Mouse (Mus musculus): ENCODE measurements around the gene Chrna1. TPM values are rescaled to one million over a fixed set of nuclear protein-coding genes. Genes with fewer than 3 reads are reported as not detected.

Chrna1 gene
- not detected for polyA plus RNA-seq (2017; shearing (Covaris generic))

GRCm38 (mm10) chr2:73580166-73580565, at the start of gene Chrna1:
Chrna1 (minus strand) TSS chr2:73580338.
- no peak for ATAC-seq

GRCm38 (mm10) chr2:73618486-73619052, 38.4 kb upstream of the Chrna1 start:
- ATAC-seq, result no peak

- no peak for ATAC-seq
These were observed 36.4 kb upstream of the Chrna1 start for GRCm38 (mm10) chr2:73616434-73617057.

- ATAC-seq, result no peak
These were observed 35.3 kb upstream of the Chrna1 start for GRCm38 (mm10) chr2:73615456-73615855.

DNA sequence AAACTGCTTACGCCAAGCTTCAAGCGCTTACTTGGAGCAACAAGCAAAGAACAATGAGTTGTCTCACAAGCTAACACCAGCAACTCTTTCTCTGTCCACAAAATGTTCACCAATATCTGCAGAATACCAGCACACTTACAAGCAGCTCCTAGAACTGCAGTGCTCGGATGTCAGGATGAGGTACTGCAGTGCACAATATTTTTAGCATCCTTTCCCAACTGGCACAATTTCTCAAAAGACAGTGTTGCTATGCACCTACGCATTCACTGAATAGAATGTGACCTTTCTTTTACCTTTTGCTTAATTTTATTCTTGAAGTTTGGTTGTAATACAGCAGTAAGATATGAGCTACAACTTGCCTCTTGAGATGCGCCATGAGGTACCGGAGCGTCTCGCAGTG, 34.2 kb upstream of the Chrna1 start:
- ATAC-seq, result no peak

DNA sequence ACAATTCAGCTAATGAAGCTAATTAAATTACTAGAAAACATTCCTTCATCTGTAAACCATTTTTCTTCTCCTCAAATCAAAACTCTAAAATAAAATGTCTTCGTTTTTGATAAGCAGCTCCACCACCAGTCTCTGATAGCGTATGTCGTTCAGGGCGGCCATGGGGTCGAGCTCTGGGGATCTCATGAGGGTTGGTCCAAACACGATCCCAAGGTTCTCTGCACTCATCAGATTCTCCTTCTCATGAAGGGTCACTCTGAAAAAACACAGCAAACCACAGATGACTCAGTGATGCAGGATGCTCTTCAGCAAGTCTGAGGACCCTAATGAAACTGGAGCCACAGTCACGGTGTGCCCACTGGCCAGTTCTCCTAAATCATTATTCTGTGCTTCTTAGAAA, 32.8 kb upstream of the Chrna1 start:
- no peak for ATAC-seq

DNA sequence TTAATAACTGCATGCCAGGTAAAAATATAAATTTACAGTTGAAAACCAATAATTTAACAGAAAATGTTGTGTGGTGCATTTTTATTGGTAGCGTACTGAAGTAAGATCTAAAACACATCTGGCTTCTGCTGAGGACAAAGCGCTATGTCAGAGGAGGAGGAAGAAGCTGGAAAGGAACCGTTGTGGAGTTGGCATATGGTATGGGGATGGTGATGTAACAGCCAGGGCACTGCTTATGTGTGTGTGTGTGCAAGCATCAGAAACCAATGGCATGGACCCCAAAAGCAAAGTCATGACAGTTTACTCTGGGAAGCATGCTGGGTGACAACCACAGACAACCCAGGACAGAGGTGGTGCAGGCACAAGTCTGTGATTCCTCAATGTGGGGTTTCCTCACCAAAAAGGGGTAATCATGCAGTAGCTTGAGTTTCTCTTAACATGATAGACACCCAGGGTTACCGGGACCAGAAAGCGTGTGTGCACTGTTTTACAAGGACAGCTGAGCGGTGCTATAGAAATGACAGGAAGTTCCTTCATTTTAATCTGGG, 32.3 kb upstream of the Chrna1 start:
- ATAC-seq, result no peak

DNA sequence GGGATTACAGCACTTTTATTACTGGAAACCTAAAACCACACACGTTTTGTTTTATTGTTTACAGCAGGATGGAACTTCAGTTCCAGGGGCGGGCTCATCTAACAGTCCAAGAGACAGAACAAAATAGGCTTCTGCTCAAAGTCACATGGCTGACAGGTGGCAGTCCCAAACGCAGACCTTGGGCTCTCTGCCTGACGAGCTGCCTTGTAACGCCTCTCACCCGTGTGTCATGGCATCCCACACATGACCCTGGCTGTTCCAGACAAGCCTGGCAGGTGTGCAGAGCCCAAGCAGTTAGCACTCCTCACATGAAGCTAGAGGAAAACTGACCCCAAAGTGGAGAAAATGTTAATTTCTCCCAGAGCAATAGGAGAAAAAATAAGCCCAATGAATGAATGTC, 31.7 kb upstream of the Chrna1 start:
- ATAC-seq, result no peak

DNA sequence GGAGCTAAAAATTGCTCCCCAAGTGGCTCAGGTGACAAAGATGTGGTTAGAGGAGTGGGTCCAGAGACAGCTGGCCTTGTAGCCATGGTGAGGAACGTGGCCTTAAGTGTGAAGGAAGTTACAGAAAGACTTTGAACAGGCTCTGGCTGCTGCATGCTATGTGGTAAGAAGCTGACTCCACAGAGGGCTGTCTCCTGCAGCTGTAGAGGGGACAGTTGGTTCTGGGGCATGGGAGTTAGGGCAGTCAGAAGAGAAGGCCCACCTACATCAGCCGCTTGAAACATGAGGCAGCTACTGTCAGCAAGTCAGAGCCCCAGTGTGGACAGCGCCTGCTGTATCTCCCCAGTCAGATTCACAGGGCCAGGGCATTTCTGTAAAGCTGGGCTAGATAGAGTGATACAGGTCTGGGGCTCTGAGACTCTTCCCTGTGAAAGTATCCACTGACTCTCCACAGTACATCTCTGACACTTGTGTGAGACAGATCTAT, 29.6 kb upstream of the Chrna1 start:
- ATAC-seq, result no peak

DNA sequence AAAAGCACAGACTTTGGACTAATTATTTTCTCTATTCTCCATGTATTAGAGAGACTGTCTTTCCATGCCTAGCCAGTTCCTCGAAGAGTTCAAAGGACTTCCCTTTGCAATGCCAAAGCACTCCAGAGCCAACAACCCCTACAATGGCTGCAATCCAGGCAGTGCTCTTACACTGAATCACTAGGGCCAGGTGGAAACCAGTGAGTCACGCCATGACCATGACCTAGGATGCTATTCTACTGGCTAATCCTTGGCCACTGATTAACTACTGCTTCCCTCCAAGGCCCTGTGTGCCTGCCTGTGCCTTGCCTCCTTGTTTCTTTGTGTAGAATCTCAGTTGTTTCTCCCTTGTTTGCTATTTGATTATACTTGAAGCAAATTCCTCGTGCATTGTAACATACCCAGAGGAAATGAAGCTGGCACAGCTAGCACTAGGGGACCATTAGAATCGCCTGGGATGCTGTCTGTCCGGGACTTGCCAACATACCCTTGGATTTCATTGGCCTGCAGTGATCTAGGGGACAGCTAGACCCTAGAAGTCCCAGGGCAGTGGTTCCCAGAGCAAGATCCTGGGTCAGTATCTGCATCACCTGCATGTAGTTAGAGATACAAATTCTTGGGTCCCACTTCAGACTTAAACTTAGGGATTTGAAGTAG, 29.1 kb upstream of the Chrna1 start:
- ATAC-seq, result no peak

DNA sequence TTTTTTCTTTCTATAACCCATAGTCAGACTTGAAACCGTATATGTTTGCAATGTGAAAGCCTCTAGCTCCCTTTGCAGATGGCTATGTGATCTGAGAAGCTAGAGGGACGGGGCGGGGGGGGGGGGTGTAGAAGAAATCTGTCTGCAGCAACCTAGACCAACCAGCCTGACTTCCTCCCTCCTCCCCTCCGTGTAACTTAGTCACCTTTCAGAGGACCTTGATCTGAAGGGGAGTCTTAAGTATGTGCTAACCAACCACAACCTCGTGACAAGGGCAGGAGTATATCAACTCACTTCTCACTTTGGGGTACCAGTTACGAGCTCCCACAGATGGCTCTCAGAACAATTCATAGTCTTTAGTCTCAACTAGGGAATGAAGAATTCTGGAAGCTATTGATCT, 28.3 kb upstream of the Chrna1 start:
- no peak for ATAC-seq

DNA sequence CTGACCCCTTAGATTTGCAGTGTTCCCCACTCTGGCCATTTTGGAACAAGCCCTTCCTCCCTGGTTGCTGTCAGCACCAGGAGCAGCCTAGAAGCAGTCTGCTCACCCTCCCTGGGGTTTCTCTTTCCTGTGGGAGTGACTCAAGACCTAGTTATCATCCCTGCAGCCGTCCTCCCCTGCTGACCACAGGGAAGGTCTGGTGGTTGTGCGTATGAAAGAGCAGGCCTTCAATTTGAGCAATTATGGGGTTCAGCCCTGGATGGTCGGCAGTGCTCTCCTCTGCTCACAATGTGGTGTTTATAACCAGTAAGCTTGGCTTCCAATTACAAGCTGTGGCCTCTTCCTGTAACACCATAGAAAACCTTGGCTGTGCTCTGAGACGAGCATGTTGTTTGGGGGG, 27.5 kb upstream of the Chrna1 start:
- ATAC-seq, result no peak

- ATAC-seq, result no peak
These were observed 27.0 kb upstream of the Chrna1 start for GRCm38 (mm10) chr2:73607146-73607545.

GRCm38 (mm10) chr2:73606616-73607015, 26.5 kb upstream of the Chrna1 start:
- no peak for ATAC-seq

- peak; percentile 77 for ATAC-seq
These were observed 24.9 kb upstream of the Chrna1 start for GRCm38 (mm10) chr2:73605077-73605476.

GRCm38 (mm10) chr2:73604579-73604978, 24.4 kb upstream of the Chrna1 start:
- ATAC-seq, result no peak

DNA sequence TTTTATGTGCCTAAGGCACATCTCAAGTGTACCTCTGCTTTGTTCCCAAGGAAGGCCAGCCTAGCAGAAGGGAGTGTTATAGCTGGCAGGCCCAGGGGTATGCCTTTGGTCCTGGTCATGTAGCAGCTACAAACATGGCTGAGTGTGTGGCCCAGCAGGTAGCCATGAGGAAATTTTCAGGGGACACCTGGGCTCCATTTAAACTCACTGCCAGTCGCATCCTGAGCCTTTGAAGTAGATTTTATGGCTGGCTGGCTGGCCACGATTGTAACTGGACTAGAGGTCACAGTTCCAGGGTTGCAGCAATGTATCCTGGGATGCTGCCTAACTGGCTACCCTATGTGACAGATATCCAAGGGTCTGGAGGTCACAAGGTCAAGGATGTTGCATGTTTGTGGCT, 20.5 kb upstream of the Chrna1 start:
- no peak for ATAC-seq

- ATAC-seq, result peak; percentile 10
These were observed 17.6 kb upstream of the Chrna1 start for GRCm38 (mm10) chr2:73597772-73598171.

DNA sequence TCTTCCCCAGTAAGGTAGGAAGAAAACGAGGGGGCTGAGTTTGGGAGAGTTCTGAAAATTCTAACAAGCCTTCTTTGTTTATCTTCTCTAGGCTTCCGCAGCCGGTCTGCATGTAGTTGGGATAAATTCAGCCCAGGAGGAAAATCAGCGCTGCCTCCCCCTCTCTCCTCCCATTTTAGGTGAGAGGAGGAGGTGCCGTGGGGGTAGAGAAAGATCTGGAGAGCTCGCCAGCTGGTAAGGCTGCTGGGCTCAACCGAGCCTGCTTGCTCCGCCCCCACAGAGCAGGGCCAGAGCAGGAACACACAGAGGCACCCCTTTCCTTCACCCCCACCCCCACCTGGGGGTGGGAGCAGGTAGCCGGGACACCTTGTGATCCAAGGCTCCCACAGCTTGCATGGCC, 16.6 kb upstream of the Chrna1 start:
- ATAC-seq, result no peak

- no peak for ATAC-seq
These were observed 16.2 kb upstream of the Chrna1 start for GRCm38 (mm10) chr2:73596326-73596725.

DNA sequence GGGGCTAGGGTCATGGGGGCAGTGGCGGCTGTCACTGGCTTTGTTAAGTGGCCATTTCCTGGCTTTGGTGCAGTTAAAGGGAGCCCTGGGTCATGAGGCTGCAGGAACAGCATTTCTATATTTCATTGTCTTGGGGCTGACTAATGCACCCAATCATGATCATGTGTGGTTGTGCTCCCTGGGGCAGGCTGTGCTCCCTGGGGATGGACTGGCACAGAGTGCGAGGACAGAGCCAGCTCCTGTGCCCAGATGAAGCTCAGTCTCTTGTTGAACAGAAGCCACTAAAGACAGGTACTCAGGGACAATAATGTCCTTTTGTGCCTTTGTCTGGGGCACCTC, 12.9 kb upstream of the Chrna1 start:
- ATAC-seq, result no peak

- ATAC-seq, result peak; percentile 64
These were observed 12.3 kb upstream of the Chrna1 start for GRCm38 (mm10) chr2:73592231-73593100.

- no peak for ATAC-seq
These were observed 11.1 kb upstream of the Chrna1 start for GRCm38 (mm10) chr2:73591246-73591645.
